Mouse (Mus musculus) MEL (cell line): ENCODE measurements around the gene Zfp799.

Experiments used
- KAT2A ChIP-seq: conservative IDR thresholded peaks from 2 replicates; pipeline ENCODE4 v1.6.1; 2012; ENCODE audit warnings: low read depth, low read length, improper control_type of control experiment, inconsistent platforms
- MAX ChIP-seq: IDR thresholded peaks from 2 replicates; pipeline ENCODE4 v1.6.1; 2011; ENCODE audit warnings: low read length, improper control_type of control experiment
- MYC ChIP-seq: IDR thresholded peaks from 2 replicates; pipeline ENCODE4 v1.6.1; 2011; ENCODE audit warnings: low read depth, mild to moderate bottlenecking, low read length, improper control_type of control experiment, moderate library complexity
- TCF12 ChIP-seq: IDR thresholded peaks from 2 replicates; pipeline ENCODE4 v1.6.1; 2014; ENCODE audit warnings: low read depth, mild to moderate bottlenecking, inconsistent platforms, low read length, improper control_type of control experiment, moderate library complexity
- ZC3H11A ChIP-seq: IDR thresholded peaks from 2 replicates; pipeline ENCODE4 v1.6.1; 2012; ENCODE audit warnings: low read depth, mild to moderate bottlenecking, inconsistent platforms, low read length, improper control_type of control experiment
- ZMIZ1 ChIP-seq: IDR thresholded peaks from 2 replicates; pipeline ENCODE4 v1.6.1; 2012; ENCODE audit warnings: low read depth, mild to moderate bottlenecking, inconsistent platforms, low read length, improper control_type of control experiment, moderate library complexity
- ZNF384 ChIP-seq: IDR thresholded peaks from 2 replicates; pipeline ENCODE4 v1.6.1; 2012; ENCODE audit warnings: low read depth, mild to moderate bottlenecking, inconsistent platforms, low read length, improper control_type of control experiment

DNA sequence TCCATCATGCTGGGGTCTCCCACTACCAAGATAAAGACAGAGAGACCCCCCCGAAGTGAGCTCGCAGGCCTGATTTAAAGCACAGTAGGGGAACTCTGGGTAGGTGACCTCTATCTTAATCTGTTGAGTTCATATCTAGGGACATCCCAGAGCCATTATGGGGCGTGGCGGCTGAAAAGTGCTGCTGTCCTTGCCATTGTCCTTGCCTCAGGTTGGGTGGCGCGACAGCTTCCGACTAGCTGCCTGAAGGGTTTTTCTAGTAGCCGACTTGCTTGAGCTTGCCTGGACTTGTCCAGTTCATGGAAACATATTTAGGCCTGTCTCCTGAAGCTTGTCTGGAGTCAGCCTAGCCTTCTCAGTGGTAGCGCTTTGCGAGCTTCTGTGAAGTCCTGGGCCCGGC lies 48.7 kb upstream of the Zfp799 start:
- TF ChIP-seq TCF12: no peak
- no peak for TF ChIP-seq ZNF384
- no peak for TF ChIP-seq KAT2A
- TF ChIP-seq ZC3H11A: no peak
- TF ChIP-seq MYC: no peak
- TF ChIP-seq ZMIZ1: no peak
- TF ChIP-seq MAX: no peak
